Mouse (Mus musculus) small intestine, adult 2 months (tissue): ENCODE results near the gene Mcam. TPM values are rescaled to one million over a fixed set of nuclear protein-coding genes. Genes with fewer than 3 reads are reported as not detected.

Experiments used
- H3K27ac ChIP-seq: fragments of 200-500 bp; 2 replicates; pipeline ENCODE4 v1.5.1; 2012; ENCODE audit warnings: low read depth, low read length, control low read depth, inconsistent platforms; ENCODE audit not compliant: insufficient read depth
- H3K27me3 ChIP-seq: fragments of 200-500 bp; 2 replicates; pipeline ENCODE4 v1.6.1; 2012; ENCODE audit warnings: mild to moderate bottlenecking, moderate library complexity, low read length, inconsistent platforms; ENCODE audit not compliant: control insufficient read depth, insufficient read depth
- H3K36me3 ChIP-seq: fragments of 200-500 bp; 2 replicates; pipeline ENCODE4 v1.6.1; 2012; ENCODE audit warnings: mild to moderate bottlenecking, low read length, control low read depth, inconsistent platforms; ENCODE audit not compliant: control insufficient read depth, insufficient read depth
- H3K4me1 ChIP-seq: fragments of 200-500 bp; 2 replicates; pipeline ENCODE4 v1.6.1; 2012; ENCODE audit warnings: low read length, inconsistent platforms, mixed read lengths; ENCODE audit not compliant: control insufficient read depth, insufficient read depth, insufficient read length
- H3K4me3 ChIP-seq: fragments of 200-500 bp; 2 replicates; pipeline ENCODE4 v1.5.1; 2012; ENCODE audit warnings: low read depth, mild to moderate bottlenecking, control low read depth, inconsistent platforms, low read length, moderate library complexity
- CTCF ChIP-seq: fragments of 200-500 bp; IDR thresholded peaks from 2 replicates; pipeline ENCODE4 v1.5.1; 2012; ENCODE audit warnings: low read depth, mild to moderate bottlenecking, control low read depth, inconsistent platforms, low read length, moderate library complexity, mixed read lengths; ENCODE audit not compliant: insufficient replicate concordance, insufficient read length; ENCODE audit errors: extremely low read depth
- POLR2A ChIP-seq: fragments of 200-500 bp; IDR thresholded peaks from 2 replicates; pipeline ENCODE4 v1.6.1; 2012; ENCODE audit warnings: low read depth, mild to moderate bottlenecking, control low read depth, inconsistent platforms, low read length, moderate library complexity
- WGBS: fragments of 180-500 bp; shearing (Covaris S2); methylation state at CpG from one replicate; pipeline ENCODE4 v1.1.7; 2018; 5-methylcytosine and 5-hydroxymethylcytosine counted together
- polyA plus RNA-seq: library from polyadenylated mRNA; depleted of rRNA; stranded (reverse); fragments of >200 nt; gene quantifications from 2 replicates; pipeline ENCODE4 v1.2.3, GENCODE M21; 2012

Mcam gene
- polyA plus RNA-seq, 1 experiment = 14.2 TPM

DNA sequence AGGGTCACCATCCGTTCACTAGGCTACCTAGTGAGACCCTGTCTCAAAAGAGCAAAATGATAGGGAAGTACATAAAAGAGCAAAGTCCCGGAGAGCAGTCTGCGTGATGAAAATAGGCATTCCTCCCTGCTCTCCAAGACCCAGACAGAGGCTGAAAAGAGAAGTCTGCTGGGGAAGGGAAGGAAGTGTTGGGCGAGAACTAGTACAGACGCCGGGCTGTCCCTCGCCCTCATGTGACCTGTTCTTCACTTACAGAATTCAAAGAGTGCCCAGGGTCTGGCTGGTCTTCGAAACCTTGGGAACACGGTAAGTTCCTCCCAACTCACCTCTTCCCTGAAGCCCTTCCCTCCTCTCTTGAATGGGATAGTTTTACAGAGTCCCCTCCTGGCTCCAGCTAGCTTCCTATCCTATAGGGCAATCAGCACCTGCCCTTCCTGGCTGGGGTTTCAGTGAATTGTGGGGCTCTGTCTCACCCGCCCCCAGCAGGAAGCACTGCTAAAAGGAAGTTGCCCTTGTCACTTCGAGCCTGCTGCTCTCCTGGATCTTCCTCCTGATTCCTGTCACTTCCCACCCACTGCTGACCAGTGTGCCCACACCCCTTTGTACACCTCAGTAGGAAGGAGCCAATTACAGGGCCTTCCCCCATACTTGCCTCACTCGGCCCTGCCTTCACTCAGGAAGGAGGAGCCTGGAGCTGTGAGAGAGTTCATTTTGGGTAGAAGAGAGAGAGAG, 45.2 kb upstream of the Mcam start:
- WGBS = 35% methylated on average over 12 of the region's 12 CpGs
- H3K4me3 ChIP-seq = no peak overlapping the region
- H3K36me3 ChIP-seq = peaks cover 35% of the 10 kb centered on the region
- TF ChIP-seq CTCF (no peak), POLR2A (no peak)
- H3K27ac ChIP-seq = peak overlapping the region; percentile 54
- H3K27me3 ChIP-seq = no peaks in the 10 kb centered on the region
- H3K4me1 ChIP-seq = peaks cover 13% of the 10 kb centered on the region

DNA sequence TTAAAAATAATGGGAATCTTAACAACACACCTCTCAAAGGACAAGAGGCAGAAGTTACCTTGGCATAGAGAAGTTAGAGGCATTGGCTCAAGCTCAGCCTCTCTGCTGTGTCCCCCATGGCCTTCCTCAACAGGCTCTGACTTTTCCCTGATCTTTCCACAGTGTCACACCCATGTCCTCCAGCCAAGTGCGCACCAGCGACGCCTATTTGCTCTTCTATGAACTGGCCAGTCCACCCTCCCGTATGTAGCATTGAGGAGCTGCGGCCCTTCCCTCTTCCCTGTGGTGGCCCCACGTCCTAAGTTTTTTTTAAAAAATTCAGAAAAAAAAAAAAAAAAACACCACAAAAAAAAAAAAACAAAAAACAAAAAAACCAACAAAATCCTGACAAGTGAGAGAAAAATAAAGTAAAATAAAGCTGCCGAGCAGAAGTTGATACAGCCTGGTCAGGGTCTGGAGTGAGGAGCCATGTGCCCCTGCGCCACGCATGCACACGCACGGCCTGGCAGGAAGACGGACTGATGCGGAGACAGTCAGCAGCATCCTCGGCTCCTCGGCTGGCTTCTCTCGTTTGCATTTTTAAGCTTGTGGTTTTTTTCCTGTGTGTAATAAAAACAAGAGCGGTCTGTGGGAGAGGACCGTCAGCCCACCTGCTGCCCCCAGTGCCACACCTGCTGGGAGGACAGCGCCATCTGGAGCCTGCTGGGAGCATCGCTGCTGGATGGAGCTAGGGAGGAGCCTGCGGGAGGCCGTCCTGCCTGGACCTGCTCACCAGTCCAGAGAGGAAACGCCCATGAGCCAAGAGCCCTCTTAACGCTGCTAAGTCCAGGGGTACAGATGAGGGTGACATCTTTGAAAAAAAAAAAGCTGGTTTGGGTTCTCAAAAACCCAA, 40.4 kb upstream of the Mcam start:
- Histone ChIP-seq H3K4me1 (peaks cover 5% of the 10 kb centered on the region), H3K36me3 (peaks cover 45% of the 10 kb centered on the region), H3K27ac (no peak overlapping the region), H3K4me3 (no peak overlapping the region), H3K27me3 (no peaks in the 10 kb centered on the region)
- WGBS = 52% methylated on average over 24 of the region's 24 CpGs
- TF ChIP-seq CTCF = peak; percentile 85
- TF ChIP-seq POLR2A = no peak

GRCm38 (mm10) chr9:44094737-44095136, 39.5 kb upstream of the Mcam start:
- TF ChIP-seq POLR2A = no peak
- no peak for TF ChIP-seq CTCF
- H3K27me3 ChIP-seq = no peaks in the 10 kb centered on the region
- peaks cover 43% of the 10 kb centered on the region for H3K36me3 ChIP-seq
- H3K27ac ChIP-seq = no peak overlapping the region
- 88% methylated on average over 3 of the region's 3 CpGs for WGBS
- no peaks in the 10 kb centered on the region; the same call in 1 of the 2 replicates for H3K4me1 ChIP-seq
- no peak overlapping the region for H3K4me3 ChIP-seq

GRCm38 (mm10) chr9:44095781-44096180, 38.5 kb upstream of the Mcam start:
- no peaks in the 10 kb centered on the region for H3K27me3 ChIP-seq
- WGBS = 94% methylated on average over 9 of the region's 9 CpGs
- no peaks in the 10 kb centered on the region; the same call in 1 of the 2 replicates for H3K4me1 ChIP-seq
- no peak overlapping the region for H3K27ac ChIP-seq
- TF ChIP-seq POLR2A = no peak
- no peak for TF ChIP-seq CTCF
- peaks cover 40% of the 10 kb centered on the region for H3K36me3 ChIP-seq
- no peak overlapping the region for H3K4me3 ChIP-seq

DNA sequence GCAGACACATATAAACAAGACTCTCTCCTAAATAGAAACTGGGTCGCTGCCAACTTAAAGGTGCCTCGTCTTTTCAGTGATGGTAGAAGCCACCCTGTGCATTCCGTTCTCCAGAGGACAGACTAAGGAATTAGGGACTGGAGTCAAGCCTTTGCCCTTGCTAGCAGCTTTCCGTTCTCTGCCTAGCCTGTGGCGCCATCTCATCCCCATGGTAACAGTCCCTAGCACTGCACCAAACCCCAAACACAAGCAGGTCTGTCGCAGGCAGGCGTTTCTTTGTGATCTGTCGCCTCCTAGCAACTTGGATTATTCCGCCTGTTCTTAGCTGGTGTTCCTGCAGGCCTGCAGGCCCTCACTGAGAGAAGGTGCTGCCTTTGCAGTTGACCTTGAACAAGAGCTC, 37.7 kb upstream of the Mcam start:
- Histone ChIP-seq H3K4me3 (no peak overlapping the region), H3K4me1 (no peaks in the 10 kb centered on the region; the same call in 1 of the 2 replicates), H3K27ac (no peak overlapping the region), H3K36me3 (peaks cover 33% of the 10 kb centered on the region), H3K27me3 (no peaks in the 10 kb centered on the region)
- TF ChIP-seq CTCF (no peak), POLR2A (no peak)
- WGBS = 46% methylated on average over 9 of the region's 9 CpGs

DNA sequence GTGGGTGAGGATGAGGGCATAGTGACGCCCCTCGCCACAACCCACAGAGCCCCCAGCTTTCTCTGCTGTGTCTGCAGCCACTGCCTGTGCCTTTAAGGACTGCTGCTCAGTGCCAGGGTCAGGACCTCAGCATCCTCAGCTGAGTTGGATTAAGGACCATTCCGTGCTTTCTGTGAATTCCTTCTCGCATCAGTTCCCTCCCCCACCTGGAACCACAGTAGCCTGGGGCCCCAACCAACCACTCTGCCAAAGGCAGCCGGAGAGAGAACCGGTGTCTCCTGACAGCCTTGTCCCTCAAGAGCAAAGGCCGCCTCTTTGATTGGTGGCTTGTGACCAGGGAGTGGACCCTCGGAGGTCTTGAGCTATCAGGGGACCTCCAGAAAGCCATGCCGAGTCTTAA, 32.8 kb upstream of the Mcam start, which contains the start of gene Mfrp:
Gene Mfrp, plus strand, starts transcription at position 240 of the 400 bp plus-strand sequence.
- Histone ChIP-seq H3K4me3 (no peak within 1 kb of the TSS), H3K4me1 (no peaks in the 10 kb centered on the region), H3K27me3 (no peaks in the 10 kb centered on the region), H3K36me3 (no peaks in the 10 kb centered on the region; the same call in 1 of the 2 replicates), H3K27ac (no peak within 1 kb of the TSS)
- 87% methylated on average over 9 of the region's 9 CpGs for WGBS
- TF ChIP-seq CTCF (no peak), POLR2A (no peak)

DNA sequence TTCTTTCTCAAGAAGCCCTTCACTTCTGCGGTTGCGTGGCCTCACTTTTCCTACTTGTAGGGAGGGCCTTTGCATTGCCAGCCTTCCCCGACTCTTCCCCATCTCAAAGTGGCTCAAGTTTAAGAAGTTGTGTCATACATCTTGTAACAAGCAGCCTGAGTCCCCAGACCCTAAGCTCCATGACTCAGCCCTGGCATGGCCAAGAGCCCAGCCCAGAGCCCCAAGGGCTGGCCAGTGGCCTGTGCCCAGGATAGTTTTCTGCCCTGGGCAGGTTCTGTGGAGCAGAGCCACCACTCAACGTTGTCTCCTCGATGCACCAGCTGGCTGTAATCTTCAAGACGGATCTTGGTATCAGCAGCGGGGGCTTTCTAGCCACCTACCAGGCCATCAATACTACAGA, 29.4 kb upstream of the Mcam start:
- Histone ChIP-seq H3K27ac (no peak overlapping the region), H3K4me3 (no peak overlapping the region), H3K27me3 (no peaks in the 10 kb centered on the region), H3K36me3 (peaks cover 2% of the 10 kb centered on the region; the same call in 1 of the 2 replicates), H3K4me1 (peaks cover 5% of the 10 kb centered on the region)
- WGBS = 84% methylated on average over 7 of the region's 7 CpGs
- TF ChIP-seq CTCF = no peak
- TF ChIP-seq POLR2A = no peak
